Mouse (Mus musculus) spleen, adult 2 months (tissue): ENCODE measurements around the gene Ppm1b.

ENCODE experiments used
- CTCF ChIP-seq: fragments of 200-500 bp; IDR thresholded peaks from 2 replicates; pipeline ENCODE4 v1.5.1; 2011; ENCODE audit warnings: mild to moderate bottlenecking, inconsistent platforms; ENCODE audit not compliant: insufficient read depth, insufficient read length, insufficient replicate concordance; ENCODE audit errors: extremely low read depth
- POLR2A ChIP-seq: fragments of 200-500 bp; IDR thresholded peaks from 2 replicates; pipeline ENCODE4 v1.6.1; 2011; ENCODE audit warnings: low read depth, low read length, inconsistent platforms

DNA sequence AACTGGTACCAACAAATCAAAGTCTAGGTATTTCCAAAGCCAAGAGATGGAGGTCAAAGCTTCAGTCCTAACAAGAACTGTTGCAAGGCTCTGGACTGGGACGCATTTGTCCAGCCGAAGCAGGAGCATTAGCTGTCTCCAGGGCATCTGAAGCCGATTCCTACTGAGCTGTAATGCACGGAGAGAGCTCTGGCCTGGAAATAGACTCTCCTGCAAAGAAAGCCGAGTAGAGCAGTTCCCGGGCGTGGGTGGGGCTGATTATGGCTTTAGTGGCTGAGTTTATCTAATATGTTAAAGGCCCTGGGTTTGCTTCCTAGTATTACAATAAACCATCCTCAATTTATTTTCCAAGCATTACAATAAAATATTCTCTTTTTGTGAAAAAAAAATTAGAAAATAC lies 116.7 kb downstream of the Ppm1b start:
- TF ChIP-seq CTCF (no peak), POLR2A (no peak)
